Mouse (Mus musculus): ENCODE results near the gene Adssl1.

- no peak for TF ChIP-seq CTCF (IDR thresholded peaks at IDR 0.05; ENCODE audit: extremely low read depth, insufficient read depth, low read length)
- no peak for TF ChIP-seq POLR2A (IDR thresholded peaks at IDR 0.05; ENCODE audit: extremely low read depth, insufficient read depth, low read length)
These were observed 45.6 kb downstream of the Adssl1 start for GRCm38 (mm10) chr12:112665445-112665844.

All from cortical plate, adult 2 months (tissue).